In the genomic region with DNA sequence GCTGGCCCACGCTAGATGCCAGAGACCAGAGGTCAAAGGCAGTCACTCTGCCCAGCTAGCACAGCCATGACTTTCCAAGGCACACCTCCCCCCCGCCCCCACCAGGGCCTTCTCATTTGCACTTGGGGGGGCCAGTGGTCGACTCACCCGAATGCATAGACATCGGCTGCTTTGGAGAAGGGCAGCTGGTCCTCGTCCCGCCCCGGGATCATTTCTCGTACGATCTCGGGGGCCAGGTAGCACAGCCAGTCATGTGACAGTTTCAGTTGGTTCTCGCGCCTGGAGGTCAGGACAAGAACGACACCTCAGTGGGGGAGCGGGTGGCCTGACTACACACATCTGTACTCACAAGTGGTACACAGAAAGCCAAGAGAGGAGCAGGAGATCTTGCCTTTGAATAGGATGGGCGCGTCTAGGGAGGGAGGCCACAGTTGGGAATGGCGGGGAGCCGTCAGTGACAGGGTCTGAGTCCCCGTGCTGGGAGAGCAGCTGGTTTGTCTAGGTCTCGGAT, we compare ENCODE assay signal across 19 mouse cellular contexts. TPM values are rescaled to one million over a fixed set of nuclear protein-coding genes. Genes with fewer than 3 reads are reported as not detected.
DNase-seq lines count a peak whose midpoint lies in the region; ATAC-seq and TF ChIP-seq lines count a peak whose summit lies in the region.
"Had no signal": no experiment of that assay in that cellular context is flagged by ENCODE, and none has a peak within 500 bp of the region (broad histone marks: within the 10 kb centered on the region; RNA-seq: fewer than 3 reads in every experiment).

No protein-coding gene starts in this region.

- no peaks in the 10 kb centered on the region for H3K9me3 ChIP-seq in forebrain, embryonic 10.5 days
- H3K9me3 ChIP-seq in forebrain, embryonic 13.5 days (replicated peaks), result no peaks in the 10 kb centered on the region
- no peaks in the 10 kb centered on the region for H3K9me3 ChIP-seq in hindbrain, embryonic 10.5 days
- H3K9me3 ChIP-seq in hindbrain, postnatal 0 days (ENCODE audit: low read length), result no peaks in the 10 kb centered on the region
- H3K9me3 ChIP-seq in midbrain, embryonic 10.5 days (replicated peaks), result no peaks in the 10 kb centered on the region
- H3K9me3 ChIP-seq in midbrain, postnatal 0 days (ENCODE audit: low read length), result no peaks in the 10 kb centered on the region
- H3K9me3 ChIP-seq: forebrain, embryonic 15.5 days; G1E; hindbrain, embryonic 12.5 days; megakaryocyte, embryonic 14.5 days; neural tube, embryonic 12.5 days had no signal

- no peak overlapping the region for H3K4me3 ChIP-seq in forebrain, embryonic 10.5 days
- H3K4me3 ChIP-seq in forebrain, embryonic 13.5 days, result no peak overlapping the region
- no peak overlapping the region for H3K4me3 ChIP-seq in hindbrain, embryonic 10.5 days
- no peak overlapping the region for H3K4me3 ChIP-seq in hindbrain, postnatal 0 days (ENCODE audit: low read length)
- no peak overlapping the region for H3K4me3 ChIP-seq in midbrain, embryonic 10.5 days
- no peak overlapping the region for H3K4me3 ChIP-seq in midbrain, postnatal 0 days (ENCODE audit: low read depth, low read length)
- H3K4me3 ChIP-seq: forebrain, embryonic 15.5 days; hindbrain, embryonic 12.5 days; left cerebral cortex, adult 2 months; neural tube, embryonic 12.5 days had no signal

- ATAC-seq in forebrain, embryonic 13.5 days, result no peak
- ATAC-seq in hindbrain, postnatal 0 days, result no peak
- no peak for ATAC-seq in midbrain, postnatal 0 days (ENCODE audit: low FRiP score)
- ATAC-seq: forebrain, embryonic 15.5 days had no signal

- peaks cover 43% of the 10 kb centered on the region for H3K36me3 ChIP-seq in forebrain, embryonic 10.5 days (replicated peaks)
- peaks cover 57% of the 10 kb centered on the region for H3K36me3 ChIP-seq in forebrain, embryonic 13.5 days (ENCODE audit: poor library complexity, severe bottlenecking)
- H3K36me3 ChIP-seq in hindbrain, embryonic 10.5 days, result peaks cover 52% of the 10 kb centered on the region
- H3K36me3 ChIP-seq in hindbrain, postnatal 0 days (ENCODE audit: insufficient read depth, low read length), result peaks cover 17% of the 10 kb centered on the region
- H3K36me3 ChIP-seq in midbrain, embryonic 10.5 days, result peaks cover 27% of the 10 kb centered on the region
- H3K36me3 ChIP-seq in midbrain, postnatal 0 days (ENCODE audit: insufficient read depth, low read length), result peaks cover 38% of the 10 kb centered on the region

- peaks cover 45% of the 10 kb centered on the region for H3K4me1 ChIP-seq in forebrain, embryonic 10.5 days
- no peaks in the 10 kb centered on the region for H3K4me1 ChIP-seq in forebrain, embryonic 13.5 days
- peaks cover 49% of the 10 kb centered on the region for H3K4me1 ChIP-seq in hindbrain, embryonic 10.5 days (replicated peaks)
- H3K4me1 ChIP-seq in hindbrain, postnatal 0 days (ENCODE audit: insufficient read depth, low read length), result no peaks in the 10 kb centered on the region
- H3K4me1 ChIP-seq in midbrain, embryonic 10.5 days, result peaks cover 46% of the 10 kb centered on the region
- no peaks in the 10 kb centered on the region for H3K4me1 ChIP-seq in midbrain, postnatal 0 days (ENCODE audit: insufficient read depth, low read length)
- H3K4me1 ChIP-seq: forebrain, embryonic 15.5 days; neural tube, embryonic 12.5 days had no signal

- no peak for DNase-seq in forebrain, embryonic 10.5 days (ENCODE audit: extremely low spot score, low spot score)
- DNase-seq in hindbrain, embryonic 10.5 days (ENCODE audit: low spot score), result no peak
- no peak for DNase-seq in hindbrain, postnatal 0 days (ENCODE audit: low spot score)
- DNase-seq in midbrain, embryonic 10.5 days (ENCODE audit: low spot score), result no peak
- DNase-seq in midbrain, postnatal 0 days (ENCODE audit: low spot score), result no peak
- no peak for DNase-seq in ovary, adult 18-20 months (ENCODE audit: low spot score)
- DNase-seq: cerebellum, adult 8-10 months; embryo, embryonic 11 days; kidney, adult 11 months; midbrain, embryonic 14.5 days; retina, postnatal 1 day; right cerebral cortex, postnatal 25 days had no signal

- H3K27ac ChIP-seq in forebrain, embryonic 10.5 days, result 0 out of 2 replicates have a peak overlapping the region, but pooled peaks have one; percentile 15
- no peak overlapping the region for H3K27ac ChIP-seq in forebrain, embryonic 13.5 days
- H3K27ac ChIP-seq in hindbrain, embryonic 10.5 days, result peak overlapping the region; percentile 57
- no peak overlapping the region for H3K27ac ChIP-seq in hindbrain, postnatal 0 days
- H3K27ac ChIP-seq in midbrain, embryonic 10.5 days (replicated peaks), result peak overlapping the region; percentile 17; the same call in 1 of the 2 replicates
- H3K27ac ChIP-seq in midbrain, postnatal 0 days (ENCODE audit: low read depth, low read length), result no peak overlapping the region
- H3K27ac ChIP-seq: forebrain, embryonic 15.5 days; hindbrain, embryonic 12.5 days; left cerebral cortex, adult 2 months; neural tube, embryonic 12.5 days had no signal

- TF ChIP-seq CTCF in hindbrain, postnatal 0 days (IDR thresholded peaks at IDR 0.05; ENCODE audit: low read depth), result no peak
- no peak for TF ChIP-seq CTCF in midbrain, postnatal 0 days (IDR thresholded peaks at IDR 0.05)

- no peak overlapping the region for H3K9ac ChIP-seq in forebrain, embryonic 13.5 days
- no peak overlapping the region for H3K9ac ChIP-seq in hindbrain, postnatal 0 days (replicated peaks; ENCODE audit: low read length)
- H3K9ac ChIP-seq in midbrain, postnatal 0 days (replicated peaks; ENCODE audit: low read length, poor library complexity, severe bottlenecking), result no peak overlapping the region
- H3K9ac ChIP-seq: forebrain, embryonic 15.5 days; hindbrain, embryonic 12.5 days; neural tube, embryonic 12.5 days had no signal

- H3K27me3 ChIP-seq in forebrain, embryonic 10.5 days (ENCODE audit: poor library complexity, severe bottlenecking), result peaks cover 12% of the 10 kb centered on the region; the same call in 1 of the 2 replicates
- H3K27me3 ChIP-seq in forebrain, embryonic 13.5 days, result no peaks in the 10 kb centered on the region
- H3K27me3 ChIP-seq in hindbrain, embryonic 10.5 days (ENCODE audit: insufficient read depth, poor library complexity, severe bottlenecking), result no peaks in the 10 kb centered on the region; the same call in 1 of the 2 replicates
- no peaks in the 10 kb centered on the region for H3K27me3 ChIP-seq in hindbrain, postnatal 0 days (ENCODE audit: insufficient read depth, low read length)
- no peaks in the 10 kb centered on the region for H3K27me3 ChIP-seq in midbrain, embryonic 10.5 days (ENCODE audit: low read depth, poor library complexity, severe bottlenecking)
- H3K27me3 ChIP-seq in midbrain, postnatal 0 days (ENCODE audit: insufficient read depth, low read length), result no peaks in the 10 kb centered on the region
- H3K27me3 ChIP-seq: forebrain, embryonic 15.5 days; hindbrain, embryonic 12.5 days; megakaryocyte, embryonic 14.5 days; neural tube, embryonic 12.5 days had no signal

- 87% methylated on average over 21 of the region's 21 CpGs for WGBS in forebrain, embryonic 10.5 days
- 89% methylated on average over 21 of the region's 21 CpGs for WGBS in forebrain, embryonic 13.5 days
- 74% methylated on average over 21 of the region's 21 CpGs for WGBS in hindbrain, embryonic 10.5 days
- WGBS in hindbrain, postnatal 0 days, result 75% methylated on average over 21 of the region's 21 CpGs
- 87% methylated on average over 21 of the region's 21 CpGs for WGBS in midbrain, embryonic 10.5 days
- WGBS in midbrain, postnatal 0 days, result 82% methylated on average over 21 of the region's 21 CpGs

- no peak overlapping the region for H3K4me2 ChIP-seq in forebrain, embryonic 13.5 days
- no peak overlapping the region for H3K4me2 ChIP-seq in hindbrain, postnatal 0 days (ENCODE audit: low read depth, low read length)
- no peak overlapping the region for H3K4me2 ChIP-seq in midbrain, postnatal 0 days (ENCODE audit: low read depth, low read length, poor library complexity, severe bottlenecking)
- H3K4me2 ChIP-seq: forebrain, embryonic 15.5 days; hindbrain, embryonic 12.5 days; neural tube, embryonic 12.5 days had no signal

RNA-seq across cellular contexts. Expression of a gene that starts 35.8 kb away (rescaled TPM):
- polyA plus RNA-seq in forebrain, embryonic 10.5 days (2016; fragmentation: Nextera tagmentation; extraction: Ambion mirVana), result 2.0 and 2.6 TPM in 2 replicates
- 3.8 and 3.9 TPM in 2 replicates for polyA plus RNA-seq in forebrain, embryonic 13.5 days (2015; fragmentation: Nextera tagmentation; extraction: Ambion mirVana)
- polyA plus RNA-seq in hindbrain, embryonic 10.5 days (2016; fragmentation: Nextera tagmentation; extraction: Ambion mirVana), result 4.3 and 5.7 TPM in 2 replicates
- 19.0 and 21.8 TPM in 2 replicates for total RNA-seq in hindbrain, postnatal 0 days (2014; rRNA removed)
- 23.3 and 24.0 TPM in 2 replicates for polyA plus RNA-seq in hindbrain, postnatal 0 days (2015; fragmentation: Nextera tagmentation; extraction: Ambion mirVana)
- polyA plus RNA-seq in midbrain, embryonic 10.5 days (2016; fragmentation: Nextera tagmentation; extraction: Ambion mirVana), result 2.6 and 4.9 TPM in 2 replicates
- total RNA-seq in midbrain, postnatal 0 days (2014; rRNA removed), result 15.7 and 16.0 TPM in 2 replicates
- 16.5 and 19.9 TPM in 2 replicates for polyA plus RNA-seq in midbrain, postnatal 0 days (2015; fragmentation: Nextera tagmentation; extraction: Ambion mirVana)

Comparison
In these comparisons a context has a peak if more than half of its experiments do, and no peak if none do; other contexts are left out.
1. H3K27ac ChIP-seq: peak in forebrain, embryonic 10.5 days (single experiment), hindbrain, embryonic 10.5 days (single experiment) and midbrain, embryonic 10.5 days (single experiment); none in forebrain, embryonic 13.5 days (single experiment), hindbrain, postnatal 0 days (single experiment) and midbrain, postnatal 0 days (single experiment).